Mouse (Mus musculus): ENCODE results near the gene Supt7l.

DNA sequence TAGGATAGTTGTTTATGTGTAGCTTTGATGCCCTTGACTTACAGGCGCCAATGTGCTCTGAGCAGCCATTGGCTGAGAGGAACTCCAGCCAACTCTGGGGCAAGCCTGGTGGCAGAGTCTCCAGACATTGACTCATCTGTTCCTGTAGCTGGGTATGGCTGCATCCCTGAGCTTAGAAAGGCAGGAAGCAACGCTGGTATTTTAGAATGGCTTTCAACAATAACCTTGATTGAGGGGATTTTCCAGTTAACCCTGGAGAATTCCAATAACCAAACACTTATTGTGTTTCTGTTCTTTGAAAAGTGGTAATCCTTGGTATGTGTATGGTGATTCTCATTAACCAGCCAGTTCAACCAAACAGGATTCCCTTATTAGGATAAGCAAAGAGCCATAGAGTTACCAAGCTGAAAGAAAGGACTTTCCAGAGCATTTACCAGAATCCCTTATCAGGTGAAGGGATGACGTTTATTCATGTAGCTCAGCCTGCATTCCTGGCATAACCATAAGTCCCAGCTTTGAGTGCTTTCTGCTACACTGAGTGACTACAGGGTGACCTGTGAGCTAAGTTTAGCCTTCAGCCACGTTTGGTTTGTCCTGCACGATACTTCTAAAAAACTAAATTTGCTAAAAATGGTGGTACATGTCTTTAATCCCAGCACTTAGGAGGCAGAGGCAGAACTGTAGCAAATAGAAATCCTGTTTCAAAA is 40.5 kb upstream of the Supt7l start:
- TF ChIP-seq CTCF (IDR thresholded peaks at IDR 0.05; ENCODE audit: extremely low read depth, insufficient read depth, low read length) (no peak), POLR2A (IDR thresholded peaks at IDR 0.05; ENCODE audit: extremely low read depth, insufficient read depth, low read length) (no peak)

Measured in cortical plate, adult 2 months (tissue).